Mouse (Mus musculus) layer of hippocampus, postnatal 36 days (tissue): ENCODE data around the gene Gsdmc4. TPM values are rescaled to one million over a fixed set of nuclear protein-coding genes. Genes with fewer than 3 reads are reported as not detected.
"Not testable (repeated sequence)": the region's sequence is repeated elsewhere in the genome, so short reads cannot be mapped to it uniquely, and the experiment has no call there.

ENCODE experiments used
- DNase-seq, 2 experiments: peaks; one replicate each; pipeline ENCODE4 v3.0.0; 2022
- total RNA-seq, 2 experiments: library from RNA; stranded (reverse); gene quantifications; 2 replicates each; pipeline ENCODE4 v1.2.3; 2021

Gsdmc4 gene
- not detected for total RNA-seq

GRCm38 (mm10) chr15:63912197-63912596 lies at the start of gene Gsdmc4:
Gene Gsdmc4 (minus strand): TSS chr15:63912297.
- not testable (repeated sequence) for DNase-seq

DNA sequence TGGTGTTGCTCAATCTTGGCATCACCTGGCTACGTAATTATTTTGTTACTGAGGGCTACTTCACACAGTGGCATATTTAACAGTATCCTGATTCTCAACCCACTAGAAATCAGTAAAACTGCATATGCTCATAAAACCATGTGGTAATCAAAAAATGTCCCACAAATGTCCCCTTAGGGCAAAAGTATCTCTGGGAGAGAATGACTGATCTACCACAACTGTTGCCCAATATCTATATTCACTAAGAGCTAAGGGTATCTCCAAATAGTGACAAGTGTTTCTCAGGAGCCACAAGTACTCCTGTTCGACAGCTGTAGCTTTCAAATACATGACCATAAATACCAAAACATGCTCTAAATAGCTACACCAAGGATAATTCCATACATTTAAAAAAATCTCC lies 48.4 kb upstream of the Gsdmc4 start:
- DNase-seq: no peak

- DNase-seq: no peak
Measured at GRCm38 (mm10) chr15:63957553-63957952, 45.5 kb upstream of the Gsdmc4 start.

GRCm38 (mm10) chr15:63953256-63953655 lies 41.2 kb upstream of the Gsdmc4 start:
- no peak for DNase-seq

DNA sequence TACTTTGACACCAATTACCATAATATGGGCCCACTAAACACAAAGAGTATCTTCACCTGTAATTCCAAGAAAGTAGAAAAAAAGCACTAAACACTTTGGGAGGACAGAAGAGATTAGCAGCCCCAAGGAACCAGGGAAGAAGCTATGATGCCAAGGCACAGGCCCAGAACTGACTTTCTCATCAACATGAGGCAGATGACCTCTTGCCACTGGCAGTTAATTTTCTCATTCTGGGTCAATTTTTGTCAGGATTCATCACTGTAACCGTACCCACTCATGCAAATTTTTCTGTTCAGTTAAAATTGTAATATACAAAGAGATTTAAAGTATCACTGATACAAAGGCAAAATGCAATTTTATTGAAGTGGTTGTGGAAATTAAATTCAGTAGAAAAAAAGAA lies 29.1 kb upstream of the Gsdmc4 start:
- no peak for DNase-seq

- no peak for DNase-seq
Measured at GRCm38 (mm10) chr15:63932656-63933055, 20.6 kb upstream of the Gsdmc4 start.

- DNase-seq: no peak
Measured at GRCm38 (mm10) chr15:63931404-63931803, 19.3 kb upstream of the Gsdmc4 start.

GRCm38 (mm10) chr15:63930107-63931041 lies 18.3 kb upstream of the Gsdmc4 start:
- DNase-seq: no peak

- no peak for DNase-seq
Measured at GRCm38 (mm10) chr15:63926201-63926600, 14.1 kb upstream of the Gsdmc4 start.

DNA sequence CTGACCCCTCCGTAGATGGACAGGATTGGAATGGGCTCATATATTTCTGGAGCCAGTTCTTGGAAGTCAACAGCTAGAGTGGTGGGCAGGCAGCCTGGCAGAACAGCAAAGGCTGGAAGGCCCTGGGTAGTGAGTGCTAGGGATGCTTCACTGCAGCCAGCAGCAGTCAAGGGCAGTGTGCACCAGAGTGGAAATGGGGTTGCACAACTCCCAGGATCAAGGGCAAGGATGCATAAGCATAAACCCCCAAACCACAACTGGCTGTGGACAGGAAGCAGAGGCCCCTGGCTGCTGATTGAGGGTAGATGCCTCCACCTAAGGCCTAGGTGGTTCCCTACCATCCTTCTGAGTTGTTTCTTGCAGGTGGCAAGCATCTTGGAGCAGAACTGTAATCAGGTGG lies 12.4 kb upstream of the Gsdmc4 start:
- no peak for DNase-seq

- not testable (repeated sequence) for DNase-seq
Measured at GRCm38 (mm10) chr15:63921618-63922017, 9.5 kb upstream of the Gsdmc4 start.

DNA sequence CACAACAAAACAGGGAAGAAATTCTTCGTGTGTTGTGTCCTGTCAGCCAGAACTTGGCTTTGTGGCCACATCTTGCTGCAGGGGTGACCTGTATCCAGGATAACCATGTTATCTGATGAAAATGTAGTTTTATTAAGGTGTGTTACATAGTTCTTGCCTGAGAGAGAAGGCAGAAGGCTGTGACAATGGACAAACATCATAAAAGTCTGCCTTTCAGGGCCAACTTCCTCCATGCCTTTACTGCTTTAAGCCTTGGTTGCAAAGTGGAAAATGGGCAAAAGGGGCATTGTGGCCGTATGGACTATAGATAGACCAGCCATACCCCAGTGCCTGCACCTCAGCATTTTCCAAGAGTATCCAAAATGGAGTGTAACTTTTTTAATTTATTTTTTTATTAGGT lies 7.6 kb upstream of the Gsdmc4 start:
- DNase-seq: not testable (repeated sequence)

- DNase-seq: not testable (repeated sequence)
Measured at GRCm38 (mm10) chr15:63916584-63916983, 4.5 kb upstream of the Gsdmc4 start.

DNA sequence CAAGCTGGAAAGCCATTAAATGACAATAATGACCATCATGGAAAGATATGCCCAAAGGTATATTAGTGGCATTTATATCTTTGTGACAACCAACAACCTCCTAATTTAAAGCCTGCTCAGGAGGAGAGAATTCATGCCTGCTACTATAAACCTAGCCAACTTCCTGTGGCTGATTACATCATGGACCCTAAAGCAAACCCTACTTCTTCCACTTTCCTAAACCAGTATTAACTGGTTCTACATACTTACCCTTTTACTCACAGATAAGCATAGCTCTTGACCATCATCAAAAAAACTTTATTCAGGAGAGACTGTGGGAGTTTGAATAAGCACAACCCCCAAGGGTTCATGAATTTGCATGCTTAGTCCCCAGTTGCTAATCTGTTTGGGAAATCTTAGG lies 2.2 kb downstream of the Gsdmc4 start:
- DNase-seq: not testable (repeated sequence)

DNA sequence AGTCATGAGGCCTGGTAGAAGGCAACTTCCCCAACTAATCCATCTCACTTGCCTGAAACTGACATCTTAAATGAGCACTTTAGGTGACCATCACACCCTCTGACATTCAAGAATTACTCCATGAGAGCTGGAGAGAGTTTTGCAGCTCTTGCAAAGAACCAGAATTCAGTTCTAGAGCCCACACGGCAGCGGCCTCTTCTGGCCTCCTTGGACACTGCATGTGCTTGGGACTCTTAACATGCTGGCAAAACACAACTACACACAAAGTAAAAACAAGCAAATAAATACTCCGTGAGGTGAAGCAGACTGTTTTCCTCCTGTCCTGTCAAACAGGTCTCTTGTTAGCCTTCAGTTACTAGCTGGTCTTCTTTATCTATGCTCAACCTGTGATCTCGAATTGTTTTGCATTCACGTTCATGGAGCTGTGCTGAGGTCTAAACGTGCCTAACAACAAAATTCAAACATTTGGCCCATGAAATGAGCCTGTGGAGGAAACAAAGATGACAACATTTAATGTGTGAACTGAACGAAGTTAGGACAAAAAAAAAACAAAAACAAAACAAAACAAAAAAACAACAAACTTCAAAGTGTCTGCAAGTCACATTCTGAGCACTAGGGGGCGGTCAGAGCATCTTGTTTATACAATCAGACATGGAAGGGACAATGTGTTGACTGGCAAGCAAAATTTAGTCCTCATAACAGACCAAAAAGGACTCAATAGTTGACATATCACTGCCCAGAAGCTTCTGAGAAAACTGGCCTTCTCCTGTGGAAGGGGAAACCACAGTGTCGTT lies 16.3 kb downstream of the Gsdmc4 start:
- peak in 1 of 2 experiments; percentile 7 for DNase-seq

- DNase-seq: not testable (repeated sequence)
Measured at GRCm38 (mm10) chr15:63888440-63888839, 23.7 kb downstream of the Gsdmc4 start.

- DNase-seq: not testable (repeated sequence)
Measured at GRCm38 (mm10) chr15:63887949-63888348, 24.1 kb downstream of the Gsdmc4 start.

DNA sequence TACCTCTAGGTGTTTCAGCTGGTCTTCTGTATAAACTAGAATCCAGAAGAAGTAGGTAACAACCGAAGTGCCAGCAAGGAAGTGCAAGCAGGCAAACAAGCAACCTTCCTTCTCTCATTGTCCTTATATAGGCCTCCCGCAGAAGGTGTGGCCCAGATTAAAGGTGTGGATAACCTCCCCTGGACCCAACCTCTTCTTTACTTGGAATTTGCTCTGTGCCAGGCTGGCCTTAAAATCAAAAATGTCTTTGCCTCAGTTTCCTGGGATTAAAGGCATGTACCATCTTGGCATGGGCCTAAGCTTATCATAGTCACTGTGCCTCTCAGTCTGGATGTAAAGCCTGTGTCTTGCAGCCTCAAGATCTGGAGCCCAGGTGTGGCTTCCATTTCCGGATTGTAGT lies 33.6 kb downstream of the Gsdmc4 start, which contains the start of gene Gsdmc3:
Gene Gsdmc3 (minus strand): TSS at position 101 of the 400 bp plus-strand sequence.
- DNase-seq: not testable (repeated sequence)

GRCm38 (mm10) chr15:63876160-63876559 lies 35.9 kb downstream of the Gsdmc4 start:
- DNase-seq: not testable (repeated sequence)

DNA sequence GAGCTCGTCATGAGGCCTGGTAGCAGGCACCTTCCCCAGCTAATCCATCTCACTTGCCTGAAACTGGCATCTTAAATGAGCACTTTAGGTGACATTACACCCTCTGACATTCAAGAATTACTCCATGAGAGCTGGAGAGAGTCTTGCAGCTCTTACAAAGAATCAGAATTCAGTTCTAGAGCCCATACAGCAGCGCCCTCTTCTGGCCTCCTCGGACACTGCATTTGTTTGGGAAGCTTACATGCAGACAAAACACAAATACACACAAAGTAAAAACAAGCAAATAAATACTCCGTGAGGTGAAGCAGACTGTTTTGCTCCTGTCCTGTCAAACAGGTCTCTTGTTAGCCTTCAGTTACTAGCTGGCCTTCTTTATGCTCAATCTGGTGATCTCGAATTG lies 50.1 kb downstream of the Gsdmc4 start:
- DNase-seq: not testable (repeated sequence)
